Mouse (Mus musculus) effector memory CD4-positive, alpha-beta T cell, adult 7 months (primary cell): ENCODE data around the gene Ephx1. TPM values are rescaled to one million over a fixed set of nuclear protein-coding genes. Genes with fewer than 3 reads are reported as not detected.

Experiments used
- polyA plus RNA-seq: library from polyadenylated mRNA; unstranded; fragments of 100-300 nt; shearing (Covaris generic); gene quantifications from one replicate; pipeline ENCODE4 v1.2.1, GENCODE M21; 2017

Ephx1 gene
- polyA plus RNA-seq: 10.7 TPM

DNA sequence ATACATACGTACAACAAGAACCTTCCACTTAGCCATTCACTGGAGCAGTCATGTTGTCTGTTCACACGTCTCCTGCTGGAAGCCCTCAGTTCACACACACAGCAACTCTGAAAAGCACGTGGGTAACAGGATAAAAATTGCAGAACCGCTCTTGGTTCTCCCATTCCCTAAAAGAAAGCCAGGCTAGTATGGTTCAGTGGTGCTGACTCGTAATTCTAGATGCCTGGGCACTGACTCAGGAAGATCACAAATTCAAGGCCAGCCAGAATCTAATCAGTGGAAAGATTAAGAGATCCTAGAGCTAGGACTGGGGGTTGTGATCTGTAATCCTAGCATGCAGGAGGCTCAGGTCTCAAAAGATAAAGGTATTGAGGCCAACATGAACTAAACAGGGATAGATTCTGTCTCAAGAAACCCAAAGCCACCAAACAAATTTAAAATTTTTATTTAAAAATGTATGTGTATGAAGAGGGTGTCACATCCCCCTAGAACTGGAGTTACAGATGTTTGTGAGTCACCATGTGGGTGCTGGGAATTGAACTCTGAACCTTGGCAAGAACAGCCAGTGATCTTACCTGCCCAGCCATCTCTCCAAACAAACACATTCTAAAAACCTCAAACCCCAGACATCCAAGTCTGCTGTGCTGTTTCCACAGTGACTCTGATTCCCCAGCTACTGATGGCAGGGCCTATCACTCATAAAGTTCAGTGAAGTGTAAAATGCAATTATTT, at the start of gene Ephx1:
Ephx1 (minus strand) TSS at position 149 of the 732 bp plus-strand sequence.

DNA sequence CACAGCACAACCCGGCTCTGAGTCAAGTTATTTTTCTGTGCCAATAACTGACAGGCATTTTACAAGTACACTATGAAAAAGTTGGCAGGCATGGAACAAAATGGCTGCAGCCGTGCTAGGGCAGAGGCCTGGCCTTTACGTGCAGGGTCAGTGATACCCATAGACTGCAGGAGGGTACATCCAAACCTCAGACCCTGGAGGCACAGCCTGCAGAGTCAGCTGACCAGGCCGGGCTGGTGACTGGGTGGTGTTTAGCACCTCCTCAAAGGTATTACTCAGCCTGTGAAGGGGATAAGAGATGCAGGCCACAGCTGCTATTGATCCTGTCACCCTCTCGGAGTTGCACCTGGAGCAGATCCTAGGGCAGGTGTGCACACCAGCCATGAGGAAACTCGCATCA, 30.2 kb upstream of the Ephx1 start, which contains the start of gene 9130409I23Rik:
9130409I23Rik (plus strand) TSS at position 301 of the 400 bp plus-strand sequence.

DNA sequence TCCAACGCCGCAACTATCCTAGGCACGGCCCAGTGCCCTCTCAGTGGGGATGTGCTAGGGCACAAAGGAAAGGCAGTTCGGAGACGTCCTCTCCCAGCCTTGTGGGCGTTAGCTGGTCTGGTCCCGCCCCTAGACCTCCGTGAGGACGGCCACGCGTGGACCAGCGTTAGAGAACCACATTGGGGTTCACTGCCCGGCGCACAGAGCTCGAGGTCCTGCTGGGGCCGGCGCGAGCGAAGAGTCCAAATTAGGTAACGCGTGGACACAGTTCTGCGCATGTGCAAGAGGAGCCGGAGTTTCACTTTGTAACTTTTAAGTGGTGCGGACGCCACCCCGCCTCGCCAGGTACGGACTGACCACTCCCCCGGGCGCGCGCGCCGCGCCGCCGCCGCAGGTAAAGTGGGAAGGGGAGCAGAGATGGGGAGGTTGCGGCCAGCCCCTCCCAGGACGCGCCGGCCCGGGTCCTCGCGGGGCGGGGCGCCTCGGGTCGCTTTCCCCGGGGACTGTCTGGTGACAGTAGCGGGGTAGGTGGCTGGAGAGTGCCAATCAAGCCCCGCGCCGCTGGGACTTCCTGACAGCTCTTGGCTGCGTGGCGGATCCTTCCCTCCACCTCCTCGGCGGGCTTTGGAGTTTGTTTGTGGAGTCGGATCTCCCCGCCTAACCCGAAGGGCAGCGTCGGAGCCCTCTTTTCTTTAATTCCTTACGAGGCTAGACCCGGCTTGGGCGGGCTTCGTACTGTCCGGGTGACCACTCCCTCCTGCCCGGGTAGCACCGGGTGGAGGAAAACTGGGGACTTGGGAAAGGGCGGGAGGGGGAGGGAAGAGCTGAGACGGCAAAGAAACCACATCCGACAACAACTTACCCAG, 78.3 kb downstream of the Ephx1 start, which contains the start of gene Tmem63a:
Tmem63a (plus strand) TSS at position 179 of the 866 bp plus-strand sequence.

DNA sequence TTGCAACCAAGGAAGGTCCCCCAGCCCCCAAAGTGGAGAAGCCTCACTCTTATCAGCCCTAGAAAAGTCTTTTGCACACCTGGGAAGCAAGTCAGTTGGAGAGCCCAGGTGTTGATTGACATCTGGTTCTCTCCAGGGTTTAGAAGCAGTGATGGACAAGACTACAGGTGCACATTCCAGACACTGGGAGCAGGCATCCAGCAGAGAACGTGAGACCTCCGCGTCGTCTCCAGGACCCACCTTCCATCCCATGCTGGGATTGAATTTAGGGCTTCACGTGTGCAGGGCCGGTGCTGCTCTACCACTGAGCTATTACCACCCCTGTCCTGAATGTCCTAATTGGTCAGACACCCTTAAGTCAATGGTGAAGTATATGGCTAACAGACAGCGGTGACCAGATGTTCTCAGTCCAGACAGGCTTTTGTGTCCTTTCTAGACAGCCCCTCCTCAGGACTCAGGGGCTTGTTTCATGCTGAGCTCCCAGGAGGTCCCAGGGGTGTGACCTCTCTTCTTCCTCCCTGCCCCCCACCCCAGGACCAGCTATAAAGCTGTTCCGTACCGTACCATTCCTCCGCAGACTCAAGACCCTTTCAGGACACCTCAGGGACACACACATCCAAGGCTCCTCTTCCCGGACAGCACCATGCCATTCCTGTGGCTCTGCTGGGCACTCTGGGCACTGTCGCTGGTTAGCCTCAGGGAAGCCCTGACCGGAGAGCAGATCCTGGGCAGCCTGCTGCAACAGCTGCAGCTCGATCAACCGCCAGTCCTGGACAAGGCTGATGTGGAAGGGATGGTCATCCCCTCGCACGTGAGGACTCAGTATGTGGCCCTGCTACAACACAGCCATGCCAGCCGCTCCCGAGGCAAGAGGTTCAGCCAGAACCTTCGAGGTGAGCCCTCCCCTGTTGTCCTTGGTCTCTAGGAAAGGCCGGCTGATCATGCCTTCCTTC, 86.0 kb downstream of the Ephx1 start, which contains the start of gene Lefty1:
Lefty1 (plus strand) TSS at position 556 of the 953 bp plus-strand sequence.

Other genes with a start within 250 kb of the Ephx1 start
- gene H3f3a, start 207.0 kb downstream of the Ephx1 start, polyA plus RNA-seq: 957 TPM
- gene Sde2, start 169.8 kb downstream of the Ephx1 start, polyA plus RNA-seq: 89.7 TPM
- not detected for gene Lefty2, start 127.8 kb downstream of the Ephx1 start, polyA plus RNA-seq
- gene Pycr2, start 116.6 kb downstream of the Ephx1 start, polyA plus RNA-seq: 48.0 TPM
- gene Lefty1, start 85.9 kb downstream of the Ephx1 start, polyA plus RNA-seq: not detected
- 48.1 TPM for gene Tmem63a, start 78.6 kb downstream of the Ephx1 start, polyA plus RNA-seq
- not detected for gene 9130409I23Rik, start 30.3 kb upstream of the Ephx1 start, polyA plus RNA-seq
- 22.5 TPM for gene Nvl, start 123.3 kb upstream of the Ephx1 start, polyA plus RNA-seq
- gene Cnih4, start 123.8 kb upstream of the Ephx1 start, polyA plus RNA-seq: 40.4 TPM
- 51.5 TPM for gene Wdr26, start 191.1 kb upstream of the Ephx1 start, polyA plus RNA-seq